ENCODE assay signal across 8 mouse cellular contexts in genomic region chr15:83065543-83065942, GRCm38 (mm10). TPM values are rescaled to one million over a fixed set of nuclear protein-coding genes. Genes with fewer than 3 reads are reported as not detected.
DNase-seq lines count a peak whose midpoint lies in the region; ATAC-seq and TF ChIP-seq lines count a peak whose summit lies in the region.

No protein-coding gene starts in this region.

- no peaks in the 10 kb centered on the region for H3K27me3 ChIP-seq in cerebellum, adult 2 months (ENCODE audit: control insufficient read depth, insufficient read depth, low read length)
- H3K27me3 ChIP-seq in midbrain, embryonic 14.5 days (ENCODE audit: control insufficient read depth, insufficient read depth, low read length) = no peaks in the 10 kb centered on the region
- H3K27me3 ChIP-seq in midbrain, embryonic 13.5 days = no peaks in the 10 kb centered on the region

- ATAC-seq in cerebellum, adult (ENCODE audit: insufficient number of reproducible peaks, low FRiP score, low TSS enrichment) = no peak
- ATAC-seq in midbrain, embryonic 14.5 days (ENCODE audit: low FRiP score, low TSS enrichment) = no peak
- ATAC-seq in midbrain, embryonic 13.5 days = no peak

- H3K9ac ChIP-seq in midbrain, embryonic 14.5 days (replicated peaks; ENCODE audit: low read length) = no peak overlapping the region
- H3K9ac ChIP-seq in midbrain, embryonic 13.5 days (replicated peaks) = no peak overlapping the region

- H3K27ac ChIP-seq in cerebellum, adult 2 months (ENCODE audit: insufficient read depth, low read length) = no peak overlapping the region
- H3K27ac ChIP-seq in midbrain, embryonic 14.5 days (replicated peaks; ENCODE audit: low read depth, low read length) = no peak overlapping the region
- H3K27ac ChIP-seq in midbrain, embryonic 13.5 days = no peak overlapping the region

- H3K4me2 ChIP-seq in midbrain, embryonic 14.5 days (ENCODE audit: low read length) = no peak overlapping the region
- no peak overlapping the region for H3K4me2 ChIP-seq in midbrain, embryonic 13.5 days (replicated peaks)

- H3K4me3 ChIP-seq in cerebellum, adult 2 months (replicated peaks; ENCODE audit: insufficient read depth, low read depth, low read length) = no peak overlapping the region
- H3K4me3 ChIP-seq in midbrain, embryonic 14.5 days (replicated peaks; ENCODE audit: low read depth, low read length) = no peak overlapping the region
- no peak overlapping the region for H3K4me3 ChIP-seq in midbrain, embryonic 13.5 days (replicated peaks)

- no peaks in the 10 kb centered on the region for H3K4me1 ChIP-seq in cerebellum, adult 2 months (ENCODE audit: control insufficient read depth, insufficient read depth, low read length)
- no peaks in the 10 kb centered on the region for H3K4me1 ChIP-seq in midbrain, embryonic 14.5 days (ENCODE audit: control insufficient read depth, insufficient read depth, low read length)
- H3K4me1 ChIP-seq in midbrain, embryonic 13.5 days (replicated peaks) = peaks cover 7% of the 10 kb centered on the region

- DNase-seq in cerebellum, adult 2 months = peak; percentile 39 to 42
- DNase-seq in midbrain, embryonic 14.5 days = peak; percentile 61
- peak; percentile 65 for DNase-seq in layer of hippocampus, adult 11-12 months (ENCODE audit: low spot score)
- DNase-seq in ovary, adult 18-20 months (ENCODE audit: low spot score) = peak; percentile 39
- no peak for DNase-seq in urinary bladder, postnatal 25 days (ENCODE audit: low spot score)
- DNase-seq in c-Kit-positive CD71-positive TER-119-positive erythroid progenitor cells, embryonic 14.5 days (ENCODE audit: low spot score) = no peak

- no peaks in the 10 kb centered on the region for H3K36me3 ChIP-seq in midbrain, embryonic 14.5 days (ENCODE audit: control insufficient read depth, insufficient read depth, low read length)
- H3K36me3 ChIP-seq in midbrain, embryonic 13.5 days = no peaks in the 10 kb centered on the region

- no peaks in the 10 kb centered on the region for H3K9me3 ChIP-seq in midbrain, embryonic 14.5 days (ENCODE audit: control insufficient read depth, low read length)
- no peaks in the 10 kb centered on the region for H3K9me3 ChIP-seq in midbrain, embryonic 13.5 days

- WGBS in cerebellum, adult 2 months = 5% methylated on average over 4 of the region's 4 CpGs
- 82% methylated on average over 4 of the region's 4 CpGs for WGBS in midbrain, embryonic 14.5 days
- WGBS in midbrain, embryonic 13.5 days = 81% methylated on average over 4 of the region's 4 CpGs

- TF ChIP-seq CTCF in cerebellum, adult 2 months (IDR thresholded peaks at IDR 0.05; ENCODE audit: borderline replicate concordance, insufficient read depth, low read depth, low read length) = no peak

- no peak for TF ChIP-seq POLR2A in cerebellum, adult 2 months (IDR thresholded peaks at IDR 0.05; ENCODE audit: borderline replicate concordance, insufficient read depth, low read length)

RNA-seq across cellular contexts. Expression of gene Serhl, which starts 23.8 kb away (rescaled TPM):
- 16.5 and 19.2 TPM in 2 replicates for polyA plus RNA-seq in cerebellum, adult 2 months (2012; rRNA removed)
- polyA plus RNA-seq in midbrain, embryonic 14.5 days (2014; fragmentation: Nextera tagmentation; extraction: Ambion mirVana) = 23.1 and 24.7 TPM in 2 replicates
- polyA plus RNA-seq in midbrain, embryonic 13.5 days (2015; fragmentation: Nextera tagmentation; extraction: Ambion mirVana) = 27.2 and 30.6 TPM in 2 replicates

RNA-seq across cellular contexts. Expression of gene Nfam1, which starts 32.4 kb away (rescaled TPM):
- polyA plus RNA-seq in cerebellum, adult 2 months (2012; rRNA removed) = 0.67 and 0.80 TPM in 2 replicates
- polyA plus RNA-seq in midbrain, embryonic 14.5 days (2014; fragmentation: Nextera tagmentation; extraction: Ambion mirVana) = 1.2 and 2.9 TPM in 2 replicates
- 2.4 and 2.5 TPM in 2 replicates for polyA plus RNA-seq in midbrain, embryonic 13.5 days (2015; fragmentation: Nextera tagmentation; extraction: Ambion mirVana)

RNA-seq across cellular contexts. Expression of gene Rrp7a, which starts 57.1 kb away (rescaled TPM):
- polyA plus RNA-seq in cerebellum, adult 2 months (2012; rRNA removed) = 109 and 114 TPM in 2 replicates
- polyA plus RNA-seq in midbrain, embryonic 14.5 days (2014; fragmentation: Nextera tagmentation; extraction: Ambion mirVana) = 57.0 and 62.3 TPM in 2 replicates
- polyA plus RNA-seq in midbrain, embryonic 13.5 days (2015; fragmentation: Nextera tagmentation; extraction: Ambion mirVana) = 72.4 and 77.0 TPM in 2 replicates

Comparison
In these comparisons a context has a peak if more than half of its experiments do, and no peak if none do; other contexts are left out.
1. DNase-seq: peak in cerebellum, adult 2 months (2 of 2), midbrain, embryonic 14.5 days (single experiment), layer of hippocampus, adult 11-12 months (single experiment) and ovary, adult 18-20 months (single experiment); none in urinary bladder, postnatal 25 days (single experiment) and c-Kit-positive CD71-positive TER-119-positive erythroid progenitor cells, embryonic 14.5 days (single experiment).